Mouse (Mus musculus) embryonic fibroblast, embryonic 13.5 days (primary cell): ENCODE results near the gene Prss28.

ENCODE experiments used
- CTCF ChIP-seq: IDR thresholded peaks from 2 replicates; pipeline ENCODE4 v1.5.1; 2011; ENCODE audit warnings: mild to moderate bottlenecking, control low read depth, low read length, moderate library complexity, borderline replicate concordance; ENCODE audit not compliant: insufficient read depth
- POLR2A ChIP-seq: IDR thresholded peaks from 2 replicates; pipeline ENCODE4 v1.6.1; 2011; ENCODE audit warnings: low read depth, mild to moderate bottlenecking, control low read depth, low read length, moderate library complexity

DNA sequence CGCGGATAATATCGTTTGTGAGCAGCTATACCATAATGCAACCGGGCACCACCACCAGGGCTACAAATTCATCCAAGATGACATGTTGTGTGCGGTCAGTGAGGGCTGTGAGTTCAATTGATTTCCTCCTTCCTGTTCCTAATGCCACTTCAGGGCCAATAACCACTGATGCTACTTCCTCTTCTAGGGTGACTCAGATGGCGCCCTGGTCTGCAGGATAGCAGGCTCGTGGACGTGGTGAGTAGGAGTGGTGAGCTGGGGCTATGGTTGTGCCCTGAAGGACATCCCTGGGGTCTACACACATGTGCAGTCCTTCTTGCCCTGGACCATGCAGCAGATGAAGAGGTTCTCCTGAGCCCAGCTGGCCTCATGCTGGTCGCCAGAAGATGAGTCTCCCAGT lies 23.9 kb downstream of the Prss28 start:
- no peak for TF ChIP-seq POLR2A
- no peak for TF ChIP-seq CTCF
